Mouse (Mus musculus) liver, embryonic 16.5 days (tissue): ENCODE measurements around the gene S100a8. TPM values are rescaled to one million over a fixed set of nuclear protein-coding genes. Genes with fewer than 3 reads are reported as not detected.

Experiments used
- ATAC-seq: fragments of 200-750 bp; cut with Nextera tagmentation; 2 replicates; pipeline ENCODE4 v1.8.0; 2017; ENCODE audit warnings: low read depth, mild to moderate bottlenecking, moderate number of reproducible peaks, moderate library complexity
- H3K27ac ChIP-seq: fragments of 300-500 bp; sonication (generic); 2 replicates; pipeline ENCODE4 v1.5.1; 2014; ENCODE audit warnings: mild to moderate bottlenecking, low read length
- H3K27me3 ChIP-seq: fragments of 300-500 bp; sonication (generic); 2 replicates; pipeline ENCODE4 v1.6.1; 2014; ENCODE audit warnings: low read depth, low read length, mixed read lengths; ENCODE audit not compliant: control insufficient read depth, insufficient read depth
- H3K36me3 ChIP-seq: fragments of 300-500 bp; sonication (generic); 2 replicates; pipeline ENCODE4 v1.6.1; 2014; ENCODE audit warnings: mild to moderate bottlenecking; ENCODE audit not compliant: control insufficient read depth, insufficient read depth
- H3K4me1 ChIP-seq: fragments of 300-500 bp; sonication (generic); 2 replicates; pipeline ENCODE4 v1.6.1; 2014; ENCODE audit warnings: low read depth, low read length, mixed read lengths; ENCODE audit not compliant: control insufficient read depth
- H3K4me2 ChIP-seq: fragments of 300-500 bp; sonication (generic); 2 replicates; pipeline ENCODE4 v1.6.1; 2014; ENCODE audit warnings: low read depth, low read length, mixed read lengths
- H3K4me3 ChIP-seq: fragments of 300-500 bp; sonication (generic); 2 replicates; pipeline ENCODE4 v1.5.1; 2014; ENCODE audit warnings: low read depth, mild to moderate bottlenecking, low read length
- H3K9ac ChIP-seq: fragments of 300-500 bp; sonication (generic); 2 replicates; pipeline ENCODE4 v1.6.1; 2014; ENCODE audit warnings: low read depth, low read length
- H3K9me3 ChIP-seq: fragments of 300-500 bp; sonication (generic); replicated peaks from 2 replicates; pipeline ENCODE4 v1.6.1; 2016; ENCODE audit warnings: low read length; ENCODE audit not compliant: control insufficient read depth
- WGBS: fragments of 180-500 bp; shearing (Covaris S2); extraction: QIAGEN DNeasy Blood & Tissue Kit; methylation state at CpG from one replicate; pipeline ENCODE4 v1.1.7; 2014; ENCODE audit not compliant: insufficient replicate concordance; 5-methylcytosine and 5-hydroxymethylcytosine counted together
- polyA plus RNA-seq: library from polyadenylated mRNA; unstranded; fragments of >200 nt; fragmentation: Nextera tagmentation; extraction: Ambion mirVana; gene quantifications from 2 replicates; pipeline ENCODE4 v1.2.1, GENCODE M21; 2015

S100a8 gene
- polyA plus RNA-seq, result 2,698 and 2,791 TPM in 2 replicates

GRCm38 (mm10) chr3:90668846-90669245 lies at the start of gene S100a8:
Gene S100a8 (plus strand): TSS chr3:90668978.
- no peaks in the 10 kb centered on the region for H3K36me3 ChIP-seq
- H3K4me1 ChIP-seq, result no peaks in the 10 kb centered on the region
- no peak within 1 kb of the TSS for H3K4me2 ChIP-seq
- 43% methylated on average over 8 of the region's 8 CpGs for WGBS
- no peak for ATAC-seq
- no peaks in the 10 kb centered on the region for H3K27me3 ChIP-seq
- peak within 1 kb of the TSS; percentile 30 for H3K4me3 ChIP-seq
- no peaks in the 10 kb centered on the region for H3K9me3 ChIP-seq
- peak within 1 kb of the TSS; percentile 39; the same call in 1 of the 2 replicates for H3K27ac ChIP-seq
- no peak within 1 kb of the TSS for H3K9ac ChIP-seq

GRCm38 (mm10) chr3:90621552-90621951 lies 47.2 kb upstream of the S100a8 start:
- no peak overlapping the region for H3K9ac ChIP-seq

GRCm38 (mm10) chr3:90623435-90624071 lies 45.2 kb upstream of the S100a8 start:
- Histone ChIP-seq H3K4me2 (no peak overlapping the region), H3K4me3 (no peak overlapping the region), H3K9ac (no peak overlapping the region), H3K36me3 (no peaks in the 10 kb centered on the region), H3K27ac (no peak overlapping the region), H3K9me3 (no peaks in the 10 kb centered on the region), H3K27me3 (no peaks in the 10 kb centered on the region), H3K4me1 (no peaks in the 10 kb centered on the region)
- no peak for ATAC-seq
- WGBS, result 32% methylated on average over 2 of the region's 2 CpGs

More at GRCm38 (mm10) chr3:90621552-90621951, 47.2 kb upstream of the S100a8 start:
- no peaks in the 10 kb centered on the region for H3K9me3 ChIP-seq
- no peaks in the 10 kb centered on the region for H3K36me3 ChIP-seq
- no peaks in the 10 kb centered on the region for H3K27me3 ChIP-seq
- H3K27ac ChIP-seq, result no peak overlapping the region
- WGBS, result 28% methylated on average over 7 of the region's 7 CpGs
- no peaks in the 10 kb centered on the region for H3K4me1 ChIP-seq
- H3K4me2 ChIP-seq, result no peak overlapping the region
- ATAC-seq, result no peak
- H3K4me3 ChIP-seq, result no peak overlapping the region

- Histone ChIP-seq H3K9ac (no peak overlapping the region), H3K9me3 (no peaks in the 10 kb centered on the region), H3K27me3 (no peaks in the 10 kb centered on the region), H3K27ac (no peak overlapping the region), H3K4me3 (no peak overlapping the region), H3K36me3 (no peaks in the 10 kb centered on the region), H3K4me1 (no peaks in the 10 kb centered on the region), H3K4me2 (no peak overlapping the region)
- ATAC-seq, result no peak
- 56% methylated on average over 5 of the region's 5 CpGs for WGBS
Observed at GRCm38 (mm10) chr3:90625496-90625895, 43.3 kb upstream of the S100a8 start.

GRCm38 (mm10) chr3:90626266-90627021 lies 42.3 kb upstream of the S100a8 start:
- Histone ChIP-seq H3K4me2 (no peak overlapping the region), H3K9ac (no peak overlapping the region), H3K4me1 (no peaks in the 10 kb centered on the region), H3K27me3 (no peaks in the 10 kb centered on the region), H3K9me3 (no peaks in the 10 kb centered on the region), H3K27ac (no peak overlapping the region), H3K36me3 (no peaks in the 10 kb centered on the region), H3K4me3 (no peak overlapping the region)
- 53% methylated on average over 9 of the region's 9 CpGs for WGBS
- no peak for ATAC-seq

GRCm38 (mm10) chr3:90627366-90627765 lies 41.4 kb upstream of the S100a8 start:
- no peak overlapping the region for H3K27ac ChIP-seq
- H3K4me2 ChIP-seq, result no peak overlapping the region
- WGBS, result 52% methylated on average over 5 of the region's 5 CpGs
- ATAC-seq, result no peak
- H3K4me1 ChIP-seq, result no peaks in the 10 kb centered on the region
- H3K36me3 ChIP-seq, result no peaks in the 10 kb centered on the region
- no peak overlapping the region for H3K9ac ChIP-seq
- no peak overlapping the region for H3K4me3 ChIP-seq
- H3K9me3 ChIP-seq, result no peaks in the 10 kb centered on the region
- H3K27me3 ChIP-seq, result no peaks in the 10 kb centered on the region

GRCm38 (mm10) chr3:90627807-90628206 lies 41.0 kb upstream of the S100a8 start:
- ATAC-seq, result no peak

GRCm38 (mm10) chr3:90629298-90629697 lies 39.5 kb upstream of the S100a8 start:
- no peaks in the 10 kb centered on the region for H3K4me1 ChIP-seq
- no peaks in the 10 kb centered on the region for H3K27me3 ChIP-seq
- H3K4me3 ChIP-seq, result no peak overlapping the region
- ATAC-seq, result no peak
- H3K4me2 ChIP-seq, result no peak overlapping the region
- no peaks in the 10 kb centered on the region for H3K9me3 ChIP-seq
- no peak overlapping the region for H3K27ac ChIP-seq
- H3K36me3 ChIP-seq, result no peaks in the 10 kb centered on the region
- no peak overlapping the region for H3K9ac ChIP-seq
- 70% methylated on average over 2 of the region's 2 CpGs for WGBS

More at GRCm38 (mm10) chr3:90627807-90628206, 41.0 kb upstream of the S100a8 start:
- Histone ChIP-seq H3K36me3 (no peaks in the 10 kb centered on the region), H3K27ac (no peak overlapping the region), H3K4me2 (no peak overlapping the region), H3K4me1 (no peaks in the 10 kb centered on the region), H3K9ac (no peak overlapping the region), H3K27me3 (no peaks in the 10 kb centered on the region), H3K4me3 (no peak overlapping the region), H3K9me3 (no peaks in the 10 kb centered on the region)
- 43% methylated on average over 4 of the region's 4 CpGs for WGBS

GRCm38 (mm10) chr3:90631984-90632383 lies 36.8 kb upstream of the S100a8 start:
- H3K4me2 ChIP-seq, result no peak overlapping the region
- no peak overlapping the region for H3K4me3 ChIP-seq
- ATAC-seq, result no peak
- 45% methylated on average over 2 of the region's 2 CpGs for WGBS
- H3K9me3 ChIP-seq, result no peaks in the 10 kb centered on the region
- H3K27ac ChIP-seq, result no peak overlapping the region
- no peaks in the 10 kb centered on the region for H3K36me3 ChIP-seq
- H3K27me3 ChIP-seq, result no peaks in the 10 kb centered on the region
- H3K4me1 ChIP-seq, result no peaks in the 10 kb centered on the region
- no peak overlapping the region for H3K9ac ChIP-seq
